Mouse (Mus musculus) right cerebral cortex, postnatal 4 days (tissue): ENCODE measurements around the gene Scml4.

Source experiments
- DNase-seq: peaks from one replicate; pipeline ENCODE4 v3.0.0-alpha.2; 2022

The Scml4 gene

GRCm38 (mm10) chr10:42860159-42860911 lies at the start of gene Scml4:
Scml4 (plus strand) TSS chr10:42860370.
- peak; percentile 52 for DNase-seq

GRCm38 (mm10) chr10:42825923-42826322 lies 34.2 kb upstream of the Scml4 start:
- DNase-seq = no peak

GRCm38 (mm10) chr10:42827155-42827554 lies 33.0 kb upstream of the Scml4 start:
- DNase-seq = no peak

- DNase-seq = no peak
These were observed 30.2 kb upstream of the Scml4 start for GRCm38 (mm10) chr10:42830007-42830406.

GRCm38 (mm10) chr10:42830409-42830808 lies 29.8 kb upstream of the Scml4 start:
- DNase-seq = no peak

GRCm38 (mm10) chr10:42832677-42833076 lies 27.5 kb upstream of the Scml4 start:
- no peak for DNase-seq

- no peak for DNase-seq
These were observed 26.1 kb upstream of the Scml4 start for GRCm38 (mm10) chr10:42833871-42834727.

- no peak for DNase-seq
These were observed 22.1 kb upstream of the Scml4 start for GRCm38 (mm10) chr10:42838106-42838505.

GRCm38 (mm10) chr10:42838736-42839135 lies 21.4 kb upstream of the Scml4 start:
- no peak for DNase-seq

GRCm38 (mm10) chr10:42840036-42840435 lies 20.1 kb upstream of the Scml4 start:
- no peak for DNase-seq

GRCm38 (mm10) chr10:42841531-42842195 lies 18.5 kb upstream of the Scml4 start:
- DNase-seq = peak; percentile 29

GRCm38 (mm10) chr10:42842358-42842757 lies 17.8 kb upstream of the Scml4 start:
- DNase-seq = peak; percentile 81

- DNase-seq = no peak
These were observed 16.8 kb upstream of the Scml4 start for GRCm38 (mm10) chr10:42843416-42843815.

- DNase-seq = no peak
These were observed 14.7 kb upstream of the Scml4 start for GRCm38 (mm10) chr10:42845480-42845879.

- no peak for DNase-seq
These were observed 11.7 kb upstream of the Scml4 start for GRCm38 (mm10) chr10:42848179-42849080.

- no peak for DNase-seq
These were observed 11.1 kb upstream of the Scml4 start for GRCm38 (mm10) chr10:42849081-42849400.

- no peak for DNase-seq
These were observed 5.3 kb upstream of the Scml4 start for GRCm38 (mm10) chr10:42854838-42855237.

GRCm38 (mm10) chr10:42855250-42855649 lies 4.9 kb upstream of the Scml4 start:
- no peak for DNase-seq

- DNase-seq = no peak
These were observed 3.6 kb upstream of the Scml4 start for GRCm38 (mm10) chr10:42856574-42856973.

- DNase-seq = no peak
These were observed 3.1 kb upstream of the Scml4 start for GRCm38 (mm10) chr10:42857021-42857420.

GRCm38 (mm10) chr10:42859781-42860158 lies 400 bp upstream of the Scml4 start:
- DNase-seq = no peak

GRCm38 (mm10) chr10:42861446-42861845 lies 1.3 kb downstream of the Scml4 start:
- DNase-seq = no peak
